Mouse (Mus musculus): ENCODE results near the gene Pkig.

Gene Pkig

DNA sequence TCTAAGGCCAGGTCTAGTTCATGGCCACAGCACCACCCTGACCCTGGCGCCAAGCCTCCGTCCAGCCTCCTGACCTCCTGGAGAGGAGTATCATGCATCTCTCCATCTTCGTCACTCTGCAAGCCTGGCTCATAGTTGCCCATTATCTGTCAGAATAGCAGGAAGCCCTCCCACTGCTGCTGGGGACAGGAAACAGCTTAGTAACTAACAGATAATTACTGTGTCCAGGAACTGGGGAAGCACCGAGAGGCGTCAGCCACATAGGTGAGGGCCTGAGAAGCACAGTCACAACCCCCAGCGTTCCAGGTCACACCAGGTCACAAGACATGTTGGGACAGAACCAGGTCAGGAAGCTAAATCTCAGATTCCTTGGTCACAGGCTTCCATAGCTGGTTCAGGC, 85.2 kb downstream of the Pkig start:
- DNase-seq (ENCODE audit: extremely low read depth, insufficient read length, low spot score): no peak

DNA sequence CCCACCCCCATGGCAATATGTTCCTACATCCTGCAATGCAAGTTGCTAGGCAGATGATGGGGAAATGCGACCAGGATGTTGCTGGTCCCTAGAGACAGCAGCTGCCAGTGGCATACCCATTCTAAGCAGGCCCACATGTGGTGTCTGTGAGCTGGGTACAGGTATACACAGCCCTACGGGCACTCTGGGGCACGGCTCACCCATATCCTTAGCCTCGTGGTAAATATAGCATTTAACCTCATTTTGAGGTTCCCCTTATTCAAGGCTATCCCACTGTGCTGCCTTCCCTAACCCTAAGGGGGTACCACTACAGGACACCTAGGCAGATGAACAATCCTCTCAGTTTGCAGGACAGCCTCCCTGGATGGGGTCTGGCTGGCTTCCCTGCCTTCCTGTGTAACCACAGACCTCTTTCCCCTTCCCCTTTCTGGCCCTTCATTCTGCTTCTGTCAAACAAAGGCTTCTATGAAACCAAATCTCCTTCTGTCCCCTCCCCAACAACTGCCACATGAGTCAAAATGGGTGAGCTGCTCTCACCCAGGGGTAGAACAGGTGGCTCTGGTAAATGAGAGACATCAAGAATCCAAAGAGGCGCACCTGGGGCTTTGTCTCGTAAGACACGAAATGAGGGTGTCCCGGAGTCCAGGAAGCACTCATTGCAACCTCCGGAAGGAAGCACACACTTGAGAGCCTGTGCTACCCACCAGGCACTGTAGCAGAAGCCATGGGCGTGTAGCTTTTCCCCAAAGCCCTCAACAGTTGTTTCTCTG, 86.8 kb downstream of the Pkig start:
- DNase-seq (ENCODE audit: extremely low read depth, insufficient read length, low spot score): no peak

DNA sequence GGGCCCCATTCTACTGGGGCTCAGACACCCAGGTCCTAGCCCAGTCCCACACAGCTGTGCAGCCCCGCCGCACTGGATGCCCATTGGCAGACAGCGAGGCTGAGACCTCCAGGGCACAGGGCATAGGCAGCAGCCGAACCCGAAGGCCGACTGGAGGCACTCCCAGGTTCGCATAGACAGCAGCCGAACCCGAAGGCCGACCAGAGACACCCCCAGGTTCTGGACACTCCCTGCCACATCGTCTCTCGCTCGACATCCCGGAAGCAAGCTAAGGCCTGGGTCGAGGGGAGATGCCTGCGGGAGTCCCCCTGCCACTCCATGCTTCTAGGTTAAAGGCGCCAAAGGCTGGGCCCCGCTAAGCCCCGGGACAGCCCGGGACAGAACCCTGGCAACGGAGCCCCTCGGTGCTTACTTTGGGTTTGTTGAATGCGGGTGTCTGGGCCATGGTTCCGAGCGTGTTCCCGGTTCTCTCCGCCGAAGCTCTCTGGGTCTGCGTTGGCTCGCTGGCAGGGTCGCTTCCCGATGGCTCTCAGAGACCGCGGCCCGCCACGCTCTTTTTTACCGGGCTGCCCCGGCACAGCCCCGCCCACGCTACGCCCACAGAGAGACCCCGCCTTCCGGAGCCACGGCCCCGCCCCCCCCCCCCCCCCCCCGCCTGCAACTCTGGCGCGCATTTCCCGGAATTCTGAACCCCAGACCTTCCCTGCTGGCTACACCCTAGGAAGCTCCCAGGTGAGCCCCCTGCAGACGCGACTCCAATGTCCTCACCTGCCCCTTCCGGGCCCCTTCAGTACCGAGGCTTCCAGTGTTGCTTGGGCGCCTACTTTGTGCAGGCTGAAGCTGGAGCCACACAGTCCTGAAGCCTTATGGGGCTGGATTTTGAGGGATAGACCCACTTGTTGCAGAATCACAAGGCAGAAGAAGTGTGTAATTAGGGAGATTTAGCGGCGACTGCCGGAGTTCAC, 91.7 kb downstream of the Pkig start, which contains the start of gene Ada:
Gene Ada (minus strand): TSS at position 593 of the 965 bp plus-strand sequence.
- DNase-seq (ENCODE audit: extremely low read depth, insufficient read length, low spot score): peak; percentile 72

DNA sequence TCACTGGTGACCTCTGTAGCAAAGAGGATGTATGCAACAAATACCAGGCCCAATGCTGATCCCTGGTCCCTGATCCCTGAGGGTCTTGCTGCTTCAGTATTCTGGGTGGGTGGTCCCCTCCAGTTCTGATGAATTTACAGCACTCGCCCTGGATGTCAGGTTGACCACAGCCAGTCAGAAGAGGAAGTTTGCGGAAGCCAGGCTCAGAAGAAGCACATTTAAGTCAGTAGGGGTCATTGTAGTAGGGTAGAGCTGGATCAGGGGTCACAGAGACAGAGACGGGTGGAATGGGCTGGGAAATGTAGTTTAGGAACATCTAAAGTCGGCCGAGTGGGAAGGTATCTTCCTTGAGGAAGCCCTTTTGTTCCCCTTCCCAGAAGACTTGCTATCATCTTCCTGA, 96.0 kb downstream of the Pkig start:
- DNase-seq (ENCODE audit: extremely low read depth, insufficient read length, low spot score): no peak

DNA sequence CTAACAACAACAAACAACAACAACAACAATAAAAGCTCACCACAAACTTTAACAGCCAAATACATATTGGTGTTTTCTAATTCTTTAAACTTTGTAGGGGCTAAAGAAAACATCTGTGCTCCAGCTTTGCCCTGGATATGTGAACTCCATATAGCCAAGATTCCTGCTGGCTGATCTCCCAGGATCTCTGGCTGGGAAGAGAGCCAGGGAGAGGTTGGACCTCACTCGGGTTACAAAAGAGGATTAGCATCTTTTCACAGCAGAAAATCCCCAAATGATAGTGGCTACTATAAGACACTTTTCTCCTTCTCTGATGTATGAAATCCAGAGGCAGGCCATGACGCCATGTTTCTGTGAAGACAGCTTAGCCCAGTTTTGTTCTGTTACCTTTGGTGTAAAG, 98.5 kb downstream of the Pkig start:
- DNase-seq (ENCODE audit: extremely low read depth, insufficient read length, low spot score): peak; percentile 33

DNA sequence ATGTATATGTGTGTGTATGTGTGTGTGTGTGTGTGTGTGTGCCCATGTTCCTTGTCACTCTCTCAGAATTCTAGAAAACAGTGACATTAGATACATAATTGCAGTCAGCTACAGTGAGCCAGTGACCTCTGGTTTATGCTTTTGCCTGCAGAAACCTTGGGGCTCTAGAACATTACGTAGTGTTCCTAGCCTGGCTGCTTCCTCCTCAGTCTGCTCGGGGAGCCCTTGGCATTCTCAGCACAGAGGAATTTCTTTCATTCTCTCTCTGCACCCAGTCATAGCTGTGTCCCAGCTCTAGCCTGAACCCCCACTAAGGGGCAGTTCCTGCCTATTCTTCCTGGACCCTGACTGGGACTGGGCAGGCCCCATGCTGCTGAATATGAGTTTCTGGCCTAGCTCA, 100.0 kb downstream of the Pkig start:
- no peak for DNase-seq (ENCODE audit: extremely low read depth, insufficient read length, low spot score)

DNA sequence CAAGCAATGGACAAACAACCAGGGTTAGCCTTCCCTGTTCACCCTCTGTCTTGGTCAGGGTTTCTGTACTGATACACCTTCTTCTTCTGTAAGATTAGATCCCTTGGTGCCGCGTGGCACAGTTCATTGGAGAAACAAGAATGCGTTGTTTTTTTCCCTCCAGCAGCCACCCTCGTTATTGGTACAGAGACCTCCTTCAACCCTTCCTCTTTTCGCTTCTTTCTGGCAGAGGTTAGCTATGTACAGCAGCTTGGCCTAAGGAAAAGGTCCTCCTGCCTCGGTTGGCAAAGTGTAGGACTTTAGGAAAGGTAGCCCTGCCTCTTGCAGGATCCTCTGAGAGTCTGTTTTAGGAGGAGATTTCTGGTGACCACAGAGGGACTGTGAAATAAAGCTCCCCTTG, 102.4 kb downstream of the Pkig start:
- no peak for DNase-seq (ENCODE audit: extremely low read depth, insufficient read length, low spot score)

DNA sequence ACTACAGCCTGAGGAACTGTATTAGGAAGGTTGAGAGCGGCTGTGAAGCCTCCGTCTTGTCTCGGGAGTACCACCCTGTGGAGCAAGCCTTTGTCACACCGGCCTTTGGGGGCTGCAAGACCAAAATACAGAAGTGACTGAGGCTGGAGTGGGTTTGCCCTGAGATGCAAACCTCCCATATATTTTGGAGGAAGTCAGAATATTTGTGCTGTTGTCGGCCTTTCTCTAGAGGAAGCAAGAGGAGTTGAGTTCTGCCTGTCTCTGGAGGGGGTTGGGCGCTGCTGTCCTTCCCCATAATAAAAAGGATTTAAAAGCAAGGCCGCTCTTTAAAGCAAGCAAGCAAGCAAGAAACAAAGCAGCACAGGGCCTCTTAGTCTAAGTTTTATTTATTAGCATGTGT, 103.2 kb downstream of the Pkig start:
- no peak for DNase-seq (ENCODE audit: extremely low read depth, insufficient read length, low spot score)

DNA sequence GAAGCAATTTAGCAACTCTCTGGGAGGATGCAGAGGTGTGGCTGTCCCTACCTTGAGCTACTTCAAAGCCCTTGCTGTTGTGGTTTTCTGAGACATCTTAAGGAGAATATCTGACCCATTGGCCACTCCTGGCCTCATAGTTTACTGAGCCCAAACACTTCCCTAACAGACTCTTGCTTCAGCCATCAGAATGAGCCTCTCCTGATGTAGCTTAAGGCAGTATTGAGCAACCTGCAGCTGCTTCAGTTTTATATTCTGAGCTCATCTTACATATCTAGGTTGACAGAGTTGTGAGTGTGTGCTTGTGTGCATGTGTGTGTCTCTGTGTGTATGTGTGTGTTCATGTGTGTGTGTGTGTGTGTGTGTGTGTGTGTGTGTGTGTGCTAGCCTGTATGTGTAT, 108.1 kb downstream of the Pkig start:
- no peak for DNase-seq (ENCODE audit: extremely low read depth, insufficient read length, low spot score)

DNA sequence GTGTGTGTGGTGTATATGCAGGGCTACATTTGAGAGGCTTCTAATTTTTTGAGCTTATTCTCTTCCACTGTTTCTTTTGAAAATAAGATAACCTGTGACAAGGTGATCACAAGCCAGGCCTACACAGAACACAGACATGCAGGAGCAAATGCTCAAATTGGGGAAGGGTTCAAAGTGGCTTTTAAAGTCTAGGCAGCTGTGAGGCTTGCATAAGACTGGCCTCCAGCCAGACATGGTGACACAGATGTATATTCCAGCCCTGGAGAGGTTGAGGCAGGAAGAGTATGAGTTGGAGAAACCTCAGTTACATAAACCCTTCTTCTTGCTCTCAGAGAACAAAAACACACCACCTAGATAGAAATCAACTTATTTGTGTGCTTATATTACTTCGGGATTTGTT, 108.7 kb downstream of the Pkig start:
- DNase-seq (ENCODE audit: extremely low read depth, insufficient read length, low spot score): no peak

DNA sequence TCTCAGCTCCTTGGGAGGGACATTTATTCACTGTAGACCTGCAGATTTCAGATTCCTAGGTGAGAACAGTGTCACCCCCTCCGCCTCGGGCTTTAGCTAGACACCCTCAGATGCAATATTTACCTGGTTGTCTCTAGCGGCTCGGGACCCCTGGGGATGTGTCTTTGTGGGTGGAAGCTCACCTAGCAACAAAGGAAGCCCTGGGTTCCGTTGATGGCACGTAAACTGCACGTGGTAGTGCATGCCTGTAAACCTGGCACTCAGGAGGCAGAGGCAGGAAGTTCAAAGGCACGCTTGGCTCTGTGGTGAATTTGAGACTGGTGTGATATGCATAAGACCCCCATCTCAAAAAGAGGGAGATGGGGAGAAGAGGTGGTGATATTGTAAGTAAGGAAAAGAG, 112.5 kb downstream of the Pkig start:
- no peak for DNase-seq (ENCODE audit: extremely low read depth, insufficient read length, low spot score)

Measured in 3134 (cell line).